Mouse (Mus musculus): Measurements from ENCODE around the gene Gpr132.

DNA sequence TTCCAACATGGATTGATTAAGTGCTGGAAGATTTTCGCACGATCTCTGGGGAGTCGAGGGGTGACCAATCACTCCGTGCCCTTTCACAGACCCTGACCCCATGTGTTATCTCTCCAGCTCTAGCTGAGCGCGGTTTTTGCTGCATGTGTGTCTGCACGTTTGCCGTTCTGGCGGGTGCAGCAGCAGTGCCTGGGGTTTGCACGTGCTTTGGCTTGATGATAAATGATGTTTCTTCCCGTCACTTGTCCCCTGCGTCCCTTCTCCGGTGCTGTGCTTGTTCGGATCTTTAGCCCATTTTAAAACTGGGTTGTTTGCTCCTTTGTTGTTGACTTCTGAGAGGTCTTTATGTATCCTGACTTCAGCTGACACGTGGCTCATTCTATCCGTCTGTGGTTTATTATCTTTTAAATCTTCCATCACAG, 1.8 kb upstream of the Gpr132 start:
- no peak for TF ChIP-seq CTCF (IDR thresholded peaks at IDR 0.05; ENCODE audit: extremely low read depth, insufficient read depth, insufficient read length, insufficient replicate concordance)
- no peak for TF ChIP-seq POLR2A (IDR thresholded peaks at IDR 0.05; ENCODE audit: low read depth, low read length)

All from spleen, adult 2 months (tissue).